Mouse (Mus musculus) CH12.LX (cell line): ENCODE measurements at regions not wholly inside any gene's neighbourhood (a gene's known extent, or its start where the extent isn't known, plus 50 kb on each side); places are given as distances from the start of the nearest gene placed in this dataset.

Experiments used
- E2F4 ChIP-seq: IDR thresholded peaks from 2 replicates; pipeline ENCODE4 v1.6.1; 2011; ENCODE audit warnings: low read depth, low read length, improper control_type of control experiment; ENCODE audit not compliant: insufficient replicate concordance
- PAX5 ChIP-seq: IDR thresholded peaks from 2 replicates; pipeline ENCODE4 v1.6.1; 2012; ENCODE audit warnings: low read length, inconsistent platforms, mixed read lengths
- ZKSCAN1 ChIP-seq: IDR thresholded peaks from 2 replicates; pipeline ENCODE4 v1.6.1; 2012; ENCODE audit warnings: low read depth, inconsistent platforms, low read length, improper control_type of control experiment, borderline replicate concordance

- TF ChIP-seq PAX5 (no peak), E2F4 (no peak), ZKSCAN1 (no peak)
Measured at GRCm38 (mm10) chr15:51176466-51176865, 2708.2 kb upstream of the Gm7489 start.
